Mouse (Mus musculus) CH12.LX (cell line): ENCODE results near the gene Dpp6. TPM values are rescaled to one million over a fixed set of nuclear protein-coding genes. Genes with fewer than 3 reads are reported as not detected.

ENCODE experiments used
- DNase-seq: peaks from one replicate; pipeline ENCODE4 v3.0.0-alpha.2; 2013; ENCODE audit errors: extremely low read depth
- H3K27ac ChIP-seq: 2 replicates; pipeline ENCODE4 v1.5.1; 2012; ENCODE audit warnings: low read depth, mild to moderate bottlenecking, control low read depth, moderate library complexity; ENCODE audit not compliant: insufficient read depth
- H3K27me3 ChIP-seq: replicated peaks from 2 replicates; pipeline ENCODE3; 2012; ENCODE audit warnings: inconsistent platforms
- H3K36me3 ChIP-seq, 2 experiments: replicated peaks in 1 of 2; 2 replicates each; pipeline versions ENCODE3 to v1.6.1; 2012; ENCODE audit warnings: inconsistent platforms in 1 of 2, low read length in 1 of 2, mild to moderate bottlenecking in 1 of 2, mixed read lengths in 1 of 2, moderate library complexity in 1 of 2; ENCODE audit not compliant: control insufficient read depth in 1 of 2, insufficient read depth in 1 of 2
- H3K4me1 ChIP-seq, 2 experiments: 2 replicates each; pipeline ENCODE4 v1.6.1; 2012; ENCODE audit warnings: inconsistent platforms in 1 of 2, moderate library complexity in 1 of 2; ENCODE audit not compliant: insufficient read depth in 2 of 2, control insufficient read depth in 1 of 2
- H3K4me2 ChIP-seq: 2 replicates; pipeline ENCODE4 v1.6.1; 2012; ENCODE audit warnings: low read depth, mild to moderate bottlenecking, control low read depth; ENCODE audit not compliant: poor library complexity, insufficient read depth, severe bottlenecking
- H3K4me3 ChIP-seq, 3 experiments: fragments of 150-350 bp in 1 of 3; sonication (generic) in 1 of 3; replicated peaks in 1 of 3; 2 replicates each; pipeline versions ENCODE3 to v1.5.1; 2011 to 2012; ENCODE audit warnings: low read depth in 2 of 3, low read length in 2 of 3, mild to moderate bottlenecking in 2 of 3, moderate library complexity in 2 of 3, control low read depth in 1 of 3, improper control_type of control experiment in 1 of 3, inconsistent platforms in 1 of 3, mixed read lengths in 1 of 3; ENCODE audit not compliant: poor library complexity in 1 of 3
- H3K79me2 ChIP-seq: replicated peaks from 2 replicates; pipeline ENCODE4 v1.6.1; 2012; ENCODE audit warnings: mild to moderate bottlenecking, moderate library complexity; ENCODE audit not compliant: control insufficient read depth, poor library complexity, insufficient read depth, severe bottlenecking; ENCODE audit errors: extremely low read depth
- H3K9ac ChIP-seq: 2 replicates; pipeline ENCODE4 v1.6.1; 2012; ENCODE audit warnings: low read depth, mild to moderate bottlenecking, control low read depth, moderate library complexity; ENCODE audit not compliant: insufficient read depth
- H3K9me3 ChIP-seq: replicated peaks from 2 replicates; pipeline ENCODE3; 2012; ENCODE audit warnings: low read length, inconsistent platforms, mixed read lengths
- CHD1 ChIP-seq: IDR thresholded peaks from 2 replicates; pipeline ENCODE4 v1.6.1; 2012; ENCODE audit warnings: low read depth, low read length, improper control_type of control experiment, inconsistent platforms
- CHD2 ChIP-seq: IDR thresholded peaks from 2 replicates; pipeline ENCODE4 v1.6.1; 2011; ENCODE audit warnings: low read length, improper control_type of control experiment
- ELF1 ChIP-seq: IDR thresholded peaks from 2 replicates; pipeline ENCODE4 v1.6.1; 2014; ENCODE audit warnings: low read depth, mild to moderate bottlenecking, inconsistent platforms, low read length, improper control_type of control experiment
- EP300 ChIP-seq: IDR thresholded peaks from 2 replicates; pipeline ENCODE4 v1.6.1; 2011; ENCODE audit warnings: low read length, improper control_type of control experiment
- GABPA ChIP-seq: IDR thresholded peaks from 2 replicates; pipeline ENCODE4 v1.6.1; 2012; ENCODE audit warnings: low read depth, low read length, improper control_type of control experiment, inconsistent platforms; ENCODE audit not compliant: insufficient replicate concordance
- HCFC1 ChIP-seq: IDR thresholded peaks from 2 replicates; pipeline ENCODE4 v1.6.1; 2012; ENCODE audit warnings: low read depth, mild to moderate bottlenecking, inconsistent platforms, low read length, improper control_type of control experiment
- JUN ChIP-seq: IDR thresholded peaks from 2 replicates; pipeline ENCODE4 v1.6.1; 2011; ENCODE audit warnings: low read depth, mild to moderate bottlenecking, low read length, improper control_type of control experiment, moderate library complexity; ENCODE audit not compliant: insufficient read depth
- MEF2A ChIP-seq: IDR thresholded peaks from 2 replicates; pipeline ENCODE4 v1.6.1; 2014; ENCODE audit warnings: low read depth, mild to moderate bottlenecking, inconsistent platforms, low read length, improper control_type of control experiment, borderline replicate concordance
- MXI1 ChIP-seq: IDR thresholded peaks from 2 replicates; pipeline ENCODE4 v1.6.1; 2011; ENCODE audit warnings: mild to moderate bottlenecking, low read depth, low read length, improper control_type of control experiment
- MYC ChIP-seq: IDR thresholded peaks from 2 replicates; pipeline ENCODE4 v1.6.1; 2011; ENCODE audit warnings: low read depth, mild to moderate bottlenecking, improper control_type of control experiment, low read length
- SMC3 ChIP-seq: IDR thresholded peaks from 2 replicates; pipeline ENCODE4 v1.6.1; 2011; ENCODE audit warnings: low read depth, low read length, improper control_type of control experiment
- USF1 ChIP-seq: IDR thresholded peaks from 2 replicates; pipeline ENCODE4 v1.6.1; 2014; ENCODE audit warnings: low read depth, mild to moderate bottlenecking, inconsistent platforms, low read length, improper control_type of control experiment
- USF2 ChIP-seq: conservative IDR thresholded peaks from 2 replicates; pipeline ENCODE4 v1.6.1; 2011; ENCODE audit warnings: low read depth, low read length, improper control_type of control experiment
- ZC3H11A ChIP-seq: IDR thresholded peaks from 2 replicates; pipeline ENCODE4 v1.6.1; 2012; ENCODE audit warnings: low read depth, mild to moderate bottlenecking, inconsistent platforms, low read length, improper control_type of control experiment
- ZNF384 ChIP-seq: IDR thresholded peaks from 2 replicates; pipeline ENCODE4 v1.6.1; 2012; ENCODE audit warnings: low read depth, low read length, improper control_type of control experiment, inconsistent platforms
- dilution Hi-C: fragments of 300-500 bp; cut with MboI; formaldehyde crosslinking; loops from 2 replicates; pipeline ENCODE4 v1.14.3; 2020; ENCODE audit warnings: low sequenced_read_pairs; ENCODE audit not compliant: extremely low pct_unique_long_range_greater_than_20kb, extremely low pct_ligation_motif_present
- in situ Hi-C: fragments of 300-500 bp; cut with MboI; formaldehyde crosslinking; loops from 3 replicates; pipeline ENCODE4 v1.14.3; 2019; ENCODE audit warnings: low sequenced_read_pairs, low pct_ligation_motif_present, low pct_unique_long_range_greater_than_20kb, mixed read lengths
- polyA plus RNA-seq: library from polyadenylated mRNA; unstranded; fragments of >175 nt; gene quantifications from 2 replicates; pipeline ENCODE4 v1.2.1, GENCODE M21; 2012; ENCODE audit warnings: low read depth; ENCODE audit not compliant: insufficient read length
- total RNA-seq, 2 experiments: library from RNA; depleted of rRNA; stranded (reverse); fragments of 300-350 nt in 1 of 2; fragments of >200 nt in 1 of 2; gene quantifications; 2 replicates each; pipeline ENCODE4 v1.2.3; 2012 to 2014

Gene Dpp6
- total and polyA plus RNA-seq, 3 experiments: not detected

DNA sequence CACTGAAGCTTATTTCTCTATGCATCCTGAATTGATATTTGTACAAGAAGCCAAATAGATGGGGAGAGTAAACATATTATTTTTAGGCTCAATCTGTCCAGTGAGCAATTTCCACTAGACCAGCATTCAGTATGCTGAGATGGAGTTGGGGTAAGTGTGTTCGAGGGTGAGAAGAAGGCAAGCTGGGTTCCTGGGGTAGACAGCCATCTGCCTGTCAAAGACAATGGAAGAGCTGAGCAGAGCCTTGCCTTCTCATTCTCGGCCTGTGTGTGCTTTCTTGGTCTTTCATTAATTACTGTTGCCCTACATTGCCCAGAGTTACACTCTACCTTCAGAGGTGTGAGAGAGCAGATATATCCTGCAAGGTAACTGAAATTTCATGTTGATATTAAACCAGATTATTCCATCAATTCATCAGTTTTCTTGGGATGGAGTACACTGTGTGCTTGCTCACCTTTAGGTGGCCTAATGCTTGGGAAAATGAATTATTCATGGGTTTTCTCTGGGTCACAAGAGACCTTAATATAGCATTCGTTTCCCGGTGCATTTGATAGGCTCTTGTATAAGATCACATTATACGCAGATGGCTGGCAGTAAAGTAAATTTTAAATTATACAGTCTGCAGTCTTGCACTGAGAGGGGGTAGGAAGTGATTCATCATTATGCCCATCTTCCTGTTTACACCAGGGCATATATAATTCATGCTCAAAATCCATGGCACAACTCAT is 374.4 kb downstream of the Dpp6 start:
- no peak for TF ChIP-seq MXI1
- no peak for TF ChIP-seq SMC3
- TF ChIP-seq USF2: no peak
- TF ChIP-seq, all 38 proteins: peak for 0
- H3K9ac ChIP-seq: no peak overlapping the region
- no peak for DNase-seq
- in situ Hi-C loops (no loop called here), dilution Hi-C loops (no loop called here)
- no peaks in the 10 kb centered on the region for H3K27me3 ChIP-seq
- H3K79me2 ChIP-seq: no peaks in the 10 kb centered on the region
- no peak overlapping the region for H3K4me2 ChIP-seq
- H3K9me3 ChIP-seq: peaks cover 24% of the 10 kb centered on the region
- peaks cover 0 to 3% of the 10 kb centered on the region in 2 experiments; a peak in 1 of 4 replicates for H3K4me1 ChIP-seq
- no peak overlapping the region for H3K27ac ChIP-seq
- H3K4me3 ChIP-seq: no peak overlapping the region
- no peaks in the 10 kb centered on the region for H3K36me3 ChIP-seq

DNA sequence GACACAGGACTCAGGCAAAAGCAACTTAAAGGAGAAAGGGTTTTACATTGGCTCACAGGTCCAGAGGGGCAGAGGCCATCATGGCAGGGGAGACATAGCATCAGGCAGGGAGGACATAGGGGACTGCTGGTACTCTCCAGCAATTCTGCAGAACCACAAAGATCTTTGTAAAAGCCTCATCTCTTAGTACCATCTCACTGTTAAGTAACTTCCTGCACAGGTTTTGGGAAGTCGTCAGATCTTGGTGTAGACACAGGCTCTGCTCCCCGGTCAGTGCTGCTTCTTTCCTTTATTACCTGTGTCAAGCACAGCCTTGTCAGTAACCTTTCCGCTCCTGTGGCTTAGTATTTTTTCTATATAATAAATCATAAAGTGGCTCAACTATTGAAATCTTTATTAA is 377.2 kb downstream of the Dpp6 start:
- in situ Hi-C loops (no loop called here), dilution Hi-C loops (no loop called here)
- Histone ChIP-seq H3K9me3 (peaks cover 21% of the 10 kb centered on the region), H3K9ac (no peak overlapping the region), H3K79me2 (no peaks in the 10 kb centered on the region), H3K4me2 (no peak overlapping the region), H3K36me3 (no peaks in the 10 kb centered on the region), H3K4me3 (no peak overlapping the region), H3K27me3 (no peaks in the 10 kb centered on the region), H3K27ac (no peak overlapping the region), H3K4me1 (peaks cover 0 to 3% of the 10 kb centered on the region in 2 experiments; a peak in 1 of 4 replicates)
- DNase-seq: no peak
- TF ChIP-seq USF1: no peak
- TF ChIP-seq MEF2A: no peak
- no peak for TF ChIP-seq EP300
- TF ChIP-seq JUN: no peak
- TF ChIP-seq MYC: no peak
- no peak for TF ChIP-seq CHD1
- TF ChIP-seq ZC3H11A: no peak
- TF ChIP-seq ZNF384: no peak
- no peak for TF ChIP-seq ELF1
- no peak for TF ChIP-seq GABPA
- TF ChIP-seq HCFC1: no peak
- no peak for TF ChIP-seq CHD2
